ENCODE assay signal across 26 mouse cellular contexts in genomic region chr9:35502361-35503000, GRCm38 (mm10). TPM values are rescaled to one million over a fixed set of nuclear protein-coding genes. Genes with fewer than 3 reads are reported as not detected.
"Had no signal": no experiment of that assay in that cellular context is flagged by ENCODE, and none has a peak within 500 bp of the region (broad histone marks: within the 10 kb centered on the region; RNA-seq: fewer than 3 reads in every experiment).

No protein-coding gene starts in this region.

- H3K4me3 ChIP-seq: megakaryocyte, embryonic 14.5 days; midbrain, embryonic 13.5 days; midbrain, embryonic 15.5 days; neural tube, embryonic 13.5 days; neural tube, embryonic 15.5 days; stomach, embryonic 15.5 days had no signal

- DNase-seq: lung, adult 18-20 months; lung, embryonic 14.5 days; lung, postnatal 10 days; lung, postnatal 4 days; retina, postnatal 1 day; right cerebral cortex, adult 18-20 months; right cerebral cortex, postnatal 25 days; thymus, adult 2 months; thymus, postnatal 25 days; thymus, postnatal 4 days had no signal

- H3K9me3 ChIP-seq: midbrain, embryonic 13.5 days; midbrain, embryonic 15.5 days; neural tube, embryonic 13.5 days; neural tube, embryonic 15.5 days; stomach, embryonic 15.5 days had no signal

- H3K27ac ChIP-seq: midbrain, embryonic 13.5 days; midbrain, embryonic 15.5 days; neural tube, embryonic 13.5 days; neural tube, embryonic 15.5 days; stomach, embryonic 15.5 days; stomach, postnatal 0 days had no signal

- H3K27me3 ChIP-seq: megakaryocyte, embryonic 14.5 days; midbrain, embryonic 13.5 days; midbrain, embryonic 15.5 days; neural tube, embryonic 13.5 days; neural tube, embryonic 15.5 days; stomach, embryonic 15.5 days had no signal

- H3K4me1 ChIP-seq: megakaryocyte, embryonic 14.5 days; midbrain, embryonic 13.5 days; midbrain, embryonic 15.5 days; neural tube, embryonic 13.5 days; neural tube, embryonic 15.5 days; stomach, embryonic 15.5 days had no signal

- H3K36me3 ChIP-seq: midbrain, embryonic 15.5 days had no signal

- H3K4me2 ChIP-seq: lung, embryonic 14.5 days; midbrain, embryonic 11.5 days; midbrain, embryonic 13.5 days; midbrain, embryonic 15.5 days; neural tube, embryonic 13.5 days; neural tube, embryonic 15.5 days; stomach, embryonic 15.5 days had no signal

- H3K9ac ChIP-seq: lung, embryonic 14.5 days; midbrain, embryonic 13.5 days; midbrain, embryonic 15.5 days; neural tube, embryonic 13.5 days; neural tube, embryonic 15.5 days; stomach, embryonic 15.5 days had no signal

- ATAC-seq: midbrain, embryonic 13.5 days; midbrain, embryonic 15.5 days had no signal

RNA-seq across cellular contexts. Expression of gene Gm1113, which starts 15.6 kb away (rescaled TPM):
- total RNA-seq: midbrain, postnatal 0 days; monocyte, adult 5-6 weeks had no signal
- polyA plus RNA-seq: liver, embryonic 16.5 days; lung, embryonic 14.5 days; lung, embryonic 16.5 days; midbrain, embryonic 11.5 days; midbrain, embryonic 13.5 days; midbrain, embryonic 15.5 days; midbrain, postnatal 0 days; neural tube, embryonic 11.5 days; neural tube, embryonic 13.5 days; neural tube, embryonic 15.5 days; spleen, adult 2 months; stomach, embryonic 15.5 days; stomach, postnatal 0 days; testis, adult 2 months; thymus, adult 2 months; urinary bladder, adult 2 months had no signal

RNA-seq across cellular contexts. Expression of gene Ddx25, which starts 55.8 kb away (rescaled TPM):
- polyA plus RNA-seq: urinary bladder, adult 2 months had no signal
